Mouse (Mus musculus) megakaryocyte, embryonic 14.5 days (primary cell): ENCODE measurements at regions not wholly inside any gene's neighbourhood (a gene's known extent, or its start where the extent isn't known, plus 50 kb on each side); places are given as distances from the start of the nearest gene placed in this dataset.

Experiments
- FLI1 ChIP-seq: IDR thresholded peaks from 2 replicates; pipeline ENCODE4 v1.6.1; 2012; ENCODE audit warnings: low read length, inconsistent platforms, mixed read lengths
- GATA1 ChIP-seq: IDR thresholded peaks from 3 replicates; pipeline ENCODE4 v1.6.1; 2012; ENCODE audit warnings: mixed read lengths, low read length, inconsistent platforms, borderline replicate concordance

DNA sequence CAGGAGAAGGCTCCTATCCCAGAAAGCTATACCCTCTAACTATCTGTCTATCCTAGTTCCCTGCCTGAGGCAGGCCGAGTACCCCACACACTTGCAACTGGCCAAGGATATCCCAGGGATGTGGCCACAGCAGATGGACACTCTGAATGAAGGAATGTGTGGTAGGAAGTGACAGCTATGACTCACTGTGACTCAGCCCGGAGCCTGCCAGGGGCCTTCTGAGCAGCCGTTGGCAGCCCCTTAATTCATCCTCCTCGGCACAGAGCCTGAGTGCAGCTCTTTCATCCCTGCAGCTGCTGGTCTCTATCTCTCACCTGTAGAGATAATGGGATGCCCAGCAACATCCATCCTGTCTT is 101.4 kb downstream of the 1810010D01Rik start:
- TF ChIP-seq FLI1 (no peak), GATA1 (no peak)
